Mouse (Mus musculus): ENCODE results near the gene Olfr851. TPM values are rescaled to one million over a fixed set of nuclear protein-coding genes. Genes with fewer than 3 reads are reported as not detected.

The Olfr851 gene
- not detected in 2 replicates for polyA plus RNA-seq (2012; ENCODE audit: insufficient read depth, insufficient read length, missing spikeins)

- Histone ChIP-seq H3K27ac (replicated peaks; ENCODE audit: low read depth, low read length) (no peak within 1 kb of the TSS), H3K4me3 (ENCODE audit: insufficient read depth, low read depth, low read length) (no peak within 1 kb of the TSS), H3K4me1 (ENCODE audit: control insufficient read depth, insufficient read depth, insufficient read length, low read length) (no peaks in the 10 kb centered on the region)
Measured at GRCm38 (mm10) chr9:19492995-19493394, at the start of gene Olfr851. TSS of gene Olfr851 (plus strand) at chr9:19493295.

GRCm38 (mm10) chr9:19478148-19478547 is 14.9 kb upstream of the Olfr851 start, which contains the start of gene Olfr850:
TSS of gene Olfr850 (minus strand) at chr9:19478248.
- Histone ChIP-seq H3K4me3 (ENCODE audit: insufficient read depth, low read depth, low read length) (no peak within 1 kb of the TSS), H3K4me1 (ENCODE audit: control insufficient read depth, insufficient read depth, insufficient read length, low read length) (no peaks in the 10 kb centered on the region), H3K27ac (replicated peaks; ENCODE audit: low read depth, low read length) (no peak within 1 kb of the TSS)

GRCm38 (mm10) chr9:19540976-19541375 is 47.9 kb downstream of the Olfr851 start, which contains the start of gene Olfr853:
TSS of gene Olfr853 (minus strand) at chr9:19541076.
- no peak within 1 kb of the TSS for H3K27ac ChIP-seq (replicated peaks; ENCODE audit: low read depth, low read length)
- H3K4me3 ChIP-seq (ENCODE audit: insufficient read depth, low read depth, low read length): no peak within 1 kb of the TSS
- no peaks in the 10 kb centered on the region for H3K4me1 ChIP-seq (ENCODE audit: control insufficient read depth, insufficient read depth, insufficient read length, low read length)

Other genes starting within 250 kb of the Olfr851 start
- gene Olfr843, start 241.3 kb upstream of the Olfr851 start, polyA plus RNA-seq (2012; ENCODE audit: insufficient read depth, insufficient read length, missing spikeins): not detected in 2 replicates
- gene Olfr844, start 176.9 kb upstream of the Olfr851 start, polyA plus RNA-seq (2012; ENCODE audit: insufficient read depth, insufficient read length, missing spikeins): not detected in 2 replicates
- not detected in 2 replicates for gene Olfr845, start 156.8 kb upstream of the Olfr851 start, polyA plus RNA-seq (2012; ENCODE audit: insufficient read depth, insufficient read length, missing spikeins)
- not detected in 2 replicates for gene Olfr846, start 129.3 kb upstream of the Olfr851 start, polyA plus RNA-seq (2012; ENCODE audit: insufficient read depth, insufficient read length, missing spikeins)
- gene Olfr847, start 114.6 kb upstream of the Olfr851 start, polyA plus RNA-seq (2012; ENCODE audit: insufficient read depth, insufficient read length, missing spikeins): not detected in 2 replicates
- gene Olfr849, start 53.0 kb upstream of the Olfr851 start, polyA plus RNA-seq (2012; ENCODE audit: insufficient read depth, insufficient read length, missing spikeins): not detected in 2 replicates
- gene Olfr850, start 15.0 kb upstream of the Olfr851 start, polyA plus RNA-seq (2012; ENCODE audit: insufficient read depth, insufficient read length, missing spikeins): not detected in 2 replicates
- not detected in 2 replicates for gene Olfr853, start 47.8 kb downstream of the Olfr851 start, polyA plus RNA-seq (2012; ENCODE audit: insufficient read depth, insufficient read length, missing spikeins)
- gene Olfr854, start 74.1 kb downstream of the Olfr851 start, polyA plus RNA-seq (2012; ENCODE audit: insufficient read depth, insufficient read length, missing spikeins): not detected in 2 replicates
- not detected in 2 replicates for gene Olfr855, start 89.3 kb downstream of the Olfr851 start, polyA plus RNA-seq (2012; ENCODE audit: insufficient read depth, insufficient read length, missing spikeins)
- gene Zfp317, start 128.8 kb downstream of the Olfr851 start, polyA plus RNA-seq (2012; ENCODE audit: insufficient read depth, insufficient read length, missing spikeins): 6.8 and 7.1 TPM in 2 replicates
- gene Olfr857, start 216.1 kb downstream of the Olfr851 start, polyA plus RNA-seq (2012; ENCODE audit: insufficient read depth, insufficient read length, missing spikeins): not detected in 2 replicates